Mouse (Mus musculus): ENCODE measurements around the gene Tob2. TPM values are rescaled to one million over a fixed set of nuclear protein-coding genes. Genes with fewer than 3 reads are reported as not detected.

The Tob2 gene
- polyA plus RNA-seq, 1 experiment from 2014 or later: 25.3 TPM

GRCm38 (mm10) chr15:81853081-81853480 lies 5.5 kb downstream of the Tob2 start:
- 81% methylated on average over 7 of the region's 7 CpGs for WGBS
- no peaks in the 10 kb centered on the region for H3K9me3 ChIP-seq (ENCODE audit: control insufficient read depth, low read length)
- H3K4me2 ChIP-seq (ENCODE audit: low read depth, low read length): no peak overlapping the region
- H3K27me3 ChIP-seq (replicated peaks; ENCODE audit: control insufficient read depth, insufficient read depth, low read length): no peaks in the 10 kb centered on the region
- no peak overlapping the region for H3K27ac ChIP-seq (ENCODE audit: low read length)
- H3K4me1 ChIP-seq (ENCODE audit: control insufficient read depth, insufficient read depth, low read length): peaks cover 15% of the 10 kb centered on the region
- no peak overlapping the region for H3K4me3 ChIP-seq (ENCODE audit: low read length)
- no peak for ATAC-seq
- peaks cover 21% of the 10 kb centered on the region for H3K36me3 ChIP-seq (ENCODE audit: control insufficient read depth, insufficient read depth, low read length)
- no peak overlapping the region for H3K9ac ChIP-seq (ENCODE audit: low read depth, low read length)

GRCm38 (mm10) chr15:81852411-81853000 lies 6.1 kb downstream of the Tob2 start:
- Histone ChIP-seq H3K4me3 (ENCODE audit: low read length) (no peak overlapping the region), H3K9me3 (ENCODE audit: control insufficient read depth, low read length) (no peaks in the 10 kb centered on the region), H3K9ac (ENCODE audit: low read depth, low read length) (no peak overlapping the region), H3K36me3 (ENCODE audit: control insufficient read depth, insufficient read depth, low read length) (peaks cover 21% of the 10 kb centered on the region), H3K4me1 (ENCODE audit: control insufficient read depth, insufficient read depth, low read length) (peaks cover 15% of the 10 kb centered on the region), H3K4me2 (ENCODE audit: low read depth, low read length) (no peak overlapping the region), H3K27ac (ENCODE audit: low read length) (no peak overlapping the region), H3K27me3 (replicated peaks; ENCODE audit: control insufficient read depth, insufficient read depth, low read length) (no peaks in the 10 kb centered on the region)
- ATAC-seq: no peak
- WGBS: 83% methylated on average over 9 of the region's 9 CpGs

DNA sequence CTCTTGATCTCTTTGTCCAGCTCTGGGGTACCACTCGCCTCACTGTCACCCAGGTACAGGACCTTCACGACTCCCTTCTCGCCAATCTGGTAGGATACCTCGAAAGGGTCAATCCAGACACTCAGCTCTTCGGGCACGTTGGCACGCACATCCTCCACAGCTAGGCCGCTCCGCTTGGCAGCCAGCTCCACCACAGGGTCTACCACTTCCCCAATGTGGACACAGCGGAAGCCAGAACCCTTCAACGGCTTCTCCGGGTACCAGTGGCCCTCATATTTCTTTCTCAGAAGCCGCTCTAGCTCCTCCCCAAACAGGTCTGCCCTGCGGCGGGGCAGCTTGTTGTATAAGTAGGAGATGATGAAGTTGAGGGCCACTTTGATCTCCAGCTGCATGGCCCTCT lies 7.2 kb downstream of the Tob2 start:
- Histone ChIP-seq H3K9me3 (ENCODE audit: control insufficient read depth, low read length) (no peaks in the 10 kb centered on the region), H3K27me3 (replicated peaks; ENCODE audit: control insufficient read depth, insufficient read depth, low read length) (no peaks in the 10 kb centered on the region), H3K36me3 (ENCODE audit: control insufficient read depth, insufficient read depth, low read length) (peaks cover 21% of the 10 kb centered on the region), H3K4me3 (ENCODE audit: low read length) (no peak overlapping the region), H3K4me2 (ENCODE audit: low read depth, low read length) (no peak overlapping the region), H3K27ac (ENCODE audit: low read length) (no peak overlapping the region), H3K4me1 (ENCODE audit: control insufficient read depth, insufficient read depth, low read length) (peaks cover 15% of the 10 kb centered on the region), H3K9ac (ENCODE audit: low read depth, low read length) (no peak overlapping the region)
- no peak for ATAC-seq
- WGBS: 95% methylated on average over 15 of the region's 15 CpGs

GRCm38 (mm10) chr15:81850718-81851117 lies 7.9 kb downstream of the Tob2 start:
- Histone ChIP-seq H3K36me3 (ENCODE audit: control insufficient read depth, insufficient read depth, low read length) (peaks cover 21% of the 10 kb centered on the region), H3K27me3 (replicated peaks; ENCODE audit: control insufficient read depth, insufficient read depth, low read length) (no peaks in the 10 kb centered on the region), H3K9ac (ENCODE audit: low read depth, low read length) (no peak overlapping the region), H3K9me3 (ENCODE audit: control insufficient read depth, low read length) (no peaks in the 10 kb centered on the region), H3K27ac (ENCODE audit: low read length) (no peak overlapping the region), H3K4me1 (ENCODE audit: control insufficient read depth, insufficient read depth, low read length) (peaks cover 14% of the 10 kb centered on the region), H3K4me2 (ENCODE audit: low read depth, low read length) (no peak overlapping the region), H3K4me3 (ENCODE audit: low read length) (no peak overlapping the region)
- 83% methylated on average over 14 of the region's 14 CpGs for WGBS
- no peak for ATAC-seq

GRCm38 (mm10) chr15:81849104-81849503 lies 9.5 kb downstream of the Tob2 start:
- H3K4me2 ChIP-seq (ENCODE audit: low read depth, low read length): no peak overlapping the region
- no peaks in the 10 kb centered on the region for H3K9me3 ChIP-seq (ENCODE audit: control insufficient read depth, low read length)
- H3K4me3 ChIP-seq (ENCODE audit: low read length): no peak overlapping the region
- H3K27me3 ChIP-seq (replicated peaks; ENCODE audit: control insufficient read depth, insufficient read depth, low read length): no peaks in the 10 kb centered on the region
- peaks cover 21% of the 10 kb centered on the region for H3K36me3 ChIP-seq (ENCODE audit: control insufficient read depth, insufficient read depth, low read length)
- peaks cover 8% of the 10 kb centered on the region; the same call in 1 of the 2 replicates for H3K4me1 ChIP-seq (ENCODE audit: control insufficient read depth, insufficient read depth, low read length)
- WGBS: 86% methylated on average over 9 of the region's 9 CpGs
- ATAC-seq: no peak
- no peak overlapping the region for H3K27ac ChIP-seq (ENCODE audit: low read length)
- no peak overlapping the region for H3K9ac ChIP-seq (ENCODE audit: low read depth, low read length)

DNA sequence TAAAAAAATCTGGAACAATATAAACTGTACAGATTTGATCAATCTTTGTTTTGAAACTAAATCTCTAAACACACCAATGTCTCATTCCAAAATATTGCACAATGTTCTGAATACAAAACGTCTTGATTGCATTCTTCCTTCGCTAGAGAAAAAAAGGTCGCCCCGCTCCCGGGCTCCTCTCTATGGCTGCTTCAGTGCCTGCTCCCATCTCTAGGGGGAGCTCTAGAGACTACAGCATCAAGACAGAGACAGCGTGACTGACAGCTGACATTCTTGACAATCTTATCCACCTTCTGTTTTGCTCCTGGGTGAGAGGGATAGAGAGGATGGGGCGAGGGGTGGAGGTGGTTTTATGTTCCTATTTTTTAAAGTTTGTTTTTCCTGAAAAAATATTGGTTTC lies 10.3 kb downstream of the Tob2 start:
- Histone ChIP-seq H3K4me1 (ENCODE audit: control insufficient read depth, insufficient read depth, low read length) (peaks cover 3% of the 10 kb centered on the region; the same call in 1 of the 2 replicates), H3K36me3 (ENCODE audit: control insufficient read depth, insufficient read depth, low read length) (peaks cover 21% of the 10 kb centered on the region), H3K9ac (ENCODE audit: low read depth, low read length) (no peak overlapping the region), H3K4me3 (ENCODE audit: low read length) (no peak overlapping the region), H3K27me3 (replicated peaks; ENCODE audit: control insufficient read depth, insufficient read depth, low read length) (no peaks in the 10 kb centered on the region), H3K4me2 (ENCODE audit: low read depth, low read length) (no peak overlapping the region), H3K27ac (ENCODE audit: low read length) (no peak overlapping the region), H3K9me3 (ENCODE audit: control insufficient read depth, low read length) (no peaks in the 10 kb centered on the region)
- 37% methylated on average over 7 of the region's 7 CpGs for WGBS
- ATAC-seq: no peak

GRCm38 (mm10) chr15:81847861-81848260 lies 10.7 kb downstream of the Tob2 start:
- no peaks in the 10 kb centered on the region for H3K27me3 ChIP-seq (replicated peaks; ENCODE audit: control insufficient read depth, insufficient read depth, low read length)
- no peak overlapping the region for H3K9ac ChIP-seq (ENCODE audit: low read depth, low read length)
- no peak overlapping the region for H3K27ac ChIP-seq (ENCODE audit: low read length)
- H3K9me3 ChIP-seq (ENCODE audit: control insufficient read depth, low read length): no peaks in the 10 kb centered on the region
- no peak overlapping the region for H3K4me3 ChIP-seq (ENCODE audit: low read length)
- H3K4me1 ChIP-seq (ENCODE audit: control insufficient read depth, insufficient read depth, low read length): peaks cover under 1% of the 10 kb centered on the region; the same call in 1 of the 2 replicates
- peaks cover 18% of the 10 kb centered on the region for H3K36me3 ChIP-seq (ENCODE audit: control insufficient read depth, insufficient read depth, low read length)
- H3K4me2 ChIP-seq (ENCODE audit: low read depth, low read length): no peak overlapping the region
- no peak for ATAC-seq
- 84% methylated on average over 5 of the region's 5 CpGs for WGBS

GRCm38 (mm10) chr15:81847161-81847560 lies 11.4 kb downstream of the Tob2 start:
- H3K27ac ChIP-seq (ENCODE audit: low read length): no peak overlapping the region
- WGBS: 91% methylated on average over 4 of the region's 4 CpGs
- no peaks in the 10 kb centered on the region for H3K9me3 ChIP-seq (ENCODE audit: control insufficient read depth, low read length)
- H3K4me3 ChIP-seq (ENCODE audit: low read length): no peak overlapping the region
- H3K4me1 ChIP-seq (ENCODE audit: control insufficient read depth, insufficient read depth, low read length): no peaks in the 10 kb centered on the region; the same call in 1 of the 2 replicates
- no peak overlapping the region for H3K9ac ChIP-seq (ENCODE audit: low read depth, low read length)
- H3K36me3 ChIP-seq (ENCODE audit: control insufficient read depth, insufficient read depth, low read length): peaks cover 13% of the 10 kb centered on the region
- no peaks in the 10 kb centered on the region for H3K27me3 ChIP-seq (replicated peaks; ENCODE audit: control insufficient read depth, insufficient read depth, low read length)
- ATAC-seq: no peak
- no peak overlapping the region for H3K4me2 ChIP-seq (ENCODE audit: low read depth, low read length)

- Histone ChIP-seq H3K27me3 (replicated peaks; ENCODE audit: control insufficient read depth, insufficient read depth, low read length) (no peaks in the 10 kb centered on the region), H3K9ac (ENCODE audit: low read depth, low read length) (no peak overlapping the region), H3K4me2 (ENCODE audit: low read depth, low read length) (no peak overlapping the region), H3K27ac (ENCODE audit: low read length) (no peak overlapping the region), H3K36me3 (ENCODE audit: control insufficient read depth, insufficient read depth, low read length) (peaks cover 13% of the 10 kb centered on the region), H3K4me1 (ENCODE audit: control insufficient read depth, insufficient read depth, low read length) (no peaks in the 10 kb centered on the region; the same call in 1 of the 2 replicates), H3K4me3 (ENCODE audit: low read length) (no peak overlapping the region), H3K9me3 (ENCODE audit: control insufficient read depth, low read length) (no peaks in the 10 kb centered on the region)
- no peak for ATAC-seq
- 86% methylated on average over 9 of the region's 9 CpGs for WGBS
Measured at GRCm38 (mm10) chr15:81846755-81847154, 11.8 kb downstream of the Tob2 start.

DNA sequence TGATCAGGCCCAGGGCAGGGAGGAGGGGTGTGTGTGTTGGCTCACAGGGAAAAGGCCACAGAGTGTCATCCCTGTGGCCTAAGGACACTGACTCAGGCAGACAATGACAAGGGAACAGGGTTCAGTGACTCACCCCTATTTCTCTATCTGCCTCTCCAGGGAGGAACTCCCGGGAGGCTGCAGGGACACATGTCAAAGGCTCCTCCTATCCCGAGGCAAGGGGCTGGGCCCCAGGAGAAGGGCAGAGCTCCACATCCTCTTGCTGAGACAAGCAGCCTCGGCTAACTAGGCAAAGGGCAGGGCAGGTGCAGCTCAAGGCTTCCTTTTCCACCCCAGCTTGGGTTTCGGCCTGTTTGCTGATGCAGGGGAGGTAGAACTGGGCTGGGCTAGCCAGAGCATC lies 12.9 kb downstream of the Tob2 start:
- H3K4me1 ChIP-seq (ENCODE audit: control insufficient read depth, insufficient read depth, low read length): no peaks in the 10 kb centered on the region; the same call in 1 of the 2 replicates
- H3K27me3 ChIP-seq (replicated peaks; ENCODE audit: control insufficient read depth, insufficient read depth, low read length): no peaks in the 10 kb centered on the region
- ATAC-seq: peak; percentile 93
- H3K9ac ChIP-seq (ENCODE audit: low read depth, low read length): no peak overlapping the region
- H3K27ac ChIP-seq (ENCODE audit: low read length): peak overlapping the region; percentile 49
- H3K36me3 ChIP-seq (ENCODE audit: control insufficient read depth, insufficient read depth, low read length): peaks cover 5% of the 10 kb centered on the region; the same call in 1 of the 2 replicates
- WGBS: 28% methylated on average over 4 of the region's 4 CpGs
- no peaks in the 10 kb centered on the region for H3K9me3 ChIP-seq (ENCODE audit: control insufficient read depth, low read length)
- H3K4me2 ChIP-seq (ENCODE audit: low read depth, low read length): no peak overlapping the region
- H3K4me3 ChIP-seq (ENCODE audit: low read length): no peak overlapping the region

Measured in intestine, embryonic 16.5 days (tissue).